Mouse (Mus musculus): ENCODE measurements around the gene Olfr1441. TPM values are rescaled to one million over a fixed set of nuclear protein-coding genes. Genes with fewer than 3 reads are reported as not detected.

Olfr1441 gene
- total RNA-seq (2021): not detected

- DNase-seq: no peak
These were observed at the start of gene Olfr1441 for GRCm38 (mm10) chr19:12417361-12417760. TSS of gene Olfr1441 (plus strand) at chr19:12417433.

DNA sequence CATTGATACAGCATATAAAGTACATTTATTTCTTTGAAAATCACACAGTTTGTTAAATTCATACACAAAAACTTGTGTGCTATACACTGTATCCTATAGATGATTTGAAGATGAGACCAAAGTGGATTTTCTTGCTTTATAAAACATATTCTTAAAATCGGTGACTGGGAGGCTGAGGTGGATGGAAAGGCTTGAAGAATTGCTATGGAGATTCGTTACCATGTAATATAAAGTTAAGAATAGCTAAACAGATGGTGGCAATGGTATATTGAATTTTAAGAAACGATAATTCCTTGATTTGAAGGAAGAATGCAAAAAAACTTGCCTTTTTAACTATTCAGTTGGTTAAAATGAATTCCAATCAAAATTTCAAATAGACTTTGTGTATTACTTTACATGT, 44.2 kb upstream of the Olfr1441 start:
- no peak for DNase-seq

GRCm38 (mm10) chr19:12374465-12375025, 42.7 kb upstream of the Olfr1441 start:
- peak; percentile 70 to 73 for DNase-seq

GRCm38 (mm10) chr19:12386979-12387378, 30.3 kb upstream of the Olfr1441 start, which contains the start of gene Olfr1440:
TSS of gene Olfr1440 (plus strand) at chr19:12387279.
- DNase-seq: no peak

- no peak for DNase-seq
These were observed 3.5 kb upstream of the Olfr1441 start for GRCm38 (mm10) chr19:12413737-12414136.

DNA sequence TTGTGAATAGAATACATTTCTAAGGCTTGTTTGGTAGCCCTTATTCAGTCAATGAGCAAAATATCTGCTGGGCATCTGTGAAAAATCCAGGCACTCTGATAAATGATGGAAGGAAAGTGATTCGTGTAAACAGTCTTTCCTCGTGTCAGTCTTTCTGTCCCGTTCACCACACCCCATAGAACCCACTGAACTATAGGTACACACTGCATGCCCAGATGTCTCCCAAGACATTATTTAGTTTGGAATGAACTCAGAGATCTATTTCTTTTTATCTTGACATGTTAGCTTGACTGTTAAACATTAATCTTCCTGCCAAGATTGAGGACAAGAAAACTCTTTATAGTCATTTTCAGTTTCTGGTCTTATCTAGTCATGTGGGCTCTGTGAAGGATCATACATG, 1.1 kb downstream of the Olfr1441 start:
- DNase-seq: no peak

DNA sequence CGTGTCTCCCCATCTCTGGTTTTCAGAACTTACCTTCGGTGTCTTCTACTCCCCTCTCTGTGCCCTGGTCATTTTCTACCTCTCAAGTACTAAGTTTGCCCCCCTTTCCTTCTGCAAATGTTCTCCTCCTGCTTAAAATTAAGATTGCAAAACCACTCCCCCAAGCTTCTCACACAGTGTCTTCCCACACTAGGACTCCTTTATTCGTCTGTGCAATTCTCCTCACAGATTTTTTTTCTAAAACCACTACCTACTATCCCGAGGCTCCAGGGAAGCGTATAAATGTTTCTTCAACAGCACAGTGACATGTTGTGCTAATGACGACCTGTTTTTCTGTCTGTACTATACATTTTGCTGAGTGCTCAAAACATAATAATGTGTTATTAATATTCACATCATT, 3.3 kb downstream of the Olfr1441 start:
- DNase-seq: no peak

DNA sequence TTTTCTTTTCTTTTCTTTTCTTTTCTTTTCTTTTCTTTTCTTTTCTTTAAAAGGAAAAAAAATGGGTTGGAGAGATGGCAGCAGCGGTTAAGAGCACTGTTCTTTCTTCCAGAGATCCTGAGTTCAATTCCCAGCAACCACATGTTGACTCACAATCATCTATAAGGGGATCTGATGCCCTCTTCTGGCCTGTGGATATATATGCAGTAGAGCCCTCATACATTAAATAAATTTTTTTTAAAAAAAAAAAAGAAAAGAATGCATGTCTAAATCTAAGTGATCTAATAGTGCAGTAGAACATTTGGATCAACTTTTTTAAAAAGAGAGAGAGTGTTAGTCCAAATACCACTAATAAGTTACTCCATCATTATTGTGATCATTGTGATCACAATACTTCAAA, 4.4 kb downstream of the Olfr1441 start:
- no peak for DNase-seq

DNA sequence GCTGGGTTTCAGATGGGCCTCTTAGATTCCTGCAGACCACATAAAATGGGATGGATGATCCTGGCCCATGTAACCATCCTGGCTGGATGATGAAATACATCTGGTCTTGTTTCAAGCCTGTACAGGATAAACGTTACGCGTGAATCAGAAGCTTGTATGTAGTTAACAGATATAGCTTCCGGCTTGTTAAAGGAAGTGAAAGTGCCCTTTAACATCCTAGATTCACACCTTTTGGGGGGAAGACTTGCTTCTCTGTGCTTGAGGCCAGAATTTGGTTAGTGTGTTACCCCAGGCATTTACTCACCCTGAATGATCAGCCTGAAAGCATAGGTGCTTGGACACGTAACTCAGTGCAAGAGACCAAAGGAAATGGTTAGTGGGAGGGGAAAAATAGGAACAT, 9.9 kb downstream of the Olfr1441 start:
- DNase-seq: no peak

GRCm38 (mm10) chr19:12427605-12428004, 10.4 kb downstream of the Olfr1441 start, which contains the start of gene Pfpl:
TSS of gene Pfpl (plus strand) at chr19:12427905.
- DNase-seq: no peak

- peak in 1 of 2 experiments; percentile 19 for DNase-seq
These were observed 15.8 kb downstream of the Olfr1441 start for GRCm38 (mm10) chr19:12433033-12433432.

DNA sequence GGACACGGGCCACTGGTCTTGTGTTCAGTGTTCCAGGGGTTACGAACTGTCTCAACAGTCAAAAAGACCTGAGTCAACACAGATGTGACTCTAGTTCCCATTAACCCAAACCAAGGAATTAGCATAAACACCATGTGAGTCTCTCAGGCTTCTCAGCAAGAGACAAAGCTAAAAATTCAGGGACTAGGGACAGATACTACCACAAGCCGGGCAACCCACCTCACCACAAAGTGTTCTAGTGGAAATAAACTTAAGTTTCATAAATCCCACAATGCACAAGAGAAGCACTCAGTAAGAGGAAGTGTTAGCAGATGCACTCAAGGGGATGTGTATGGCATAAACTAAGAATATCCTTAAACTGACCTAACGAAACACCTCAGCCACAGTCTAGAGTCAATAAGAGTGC, 17.8 kb downstream of the Olfr1441 start:
- no peak for DNase-seq

DNA sequence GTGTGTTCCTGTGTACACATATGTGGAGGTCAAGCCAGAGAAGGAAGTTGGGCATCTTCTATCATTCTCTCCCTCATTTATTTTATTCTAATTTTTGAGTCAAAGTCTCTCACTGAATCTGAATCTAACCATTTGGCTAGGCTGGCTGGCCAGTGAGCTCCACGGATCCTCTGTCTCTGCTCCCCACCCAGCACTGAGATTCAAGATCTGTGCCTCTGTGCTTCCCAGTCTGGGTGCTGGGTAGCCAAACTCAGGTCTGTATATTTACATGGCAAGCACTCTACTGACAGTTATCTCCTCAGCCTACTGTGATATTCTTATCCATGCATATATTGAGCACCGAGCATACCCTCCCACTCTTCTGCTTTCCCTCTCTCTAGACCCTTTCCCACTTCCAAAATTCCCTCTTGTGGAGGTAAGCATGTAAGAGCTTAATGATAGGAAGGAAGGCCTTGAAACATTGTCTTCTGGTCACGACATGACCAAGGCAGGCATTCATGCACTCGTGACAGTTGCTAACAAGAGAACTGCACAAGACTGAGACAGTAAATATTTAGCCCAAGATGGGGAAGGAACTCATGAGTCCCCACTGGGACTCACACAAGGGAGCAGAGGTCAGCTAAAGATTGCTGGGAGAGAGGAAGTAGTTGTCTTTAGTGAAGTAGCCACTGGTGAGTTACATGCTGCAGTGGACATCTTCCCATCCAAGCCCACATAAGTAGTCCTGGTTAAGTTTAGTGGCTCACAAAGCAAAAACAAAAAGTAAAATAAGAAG, 18.7 kb downstream of the Olfr1441 start:
- no peak for DNase-seq

- no peak for DNase-seq
These were observed 22.3 kb downstream of the Olfr1441 start for GRCm38 (mm10) chr19:12439581-12439980.

GRCm38 (mm10) chr19:12440103-12440725, 23.0 kb downstream of the Olfr1441 start:
- no peak for DNase-seq

DNA sequence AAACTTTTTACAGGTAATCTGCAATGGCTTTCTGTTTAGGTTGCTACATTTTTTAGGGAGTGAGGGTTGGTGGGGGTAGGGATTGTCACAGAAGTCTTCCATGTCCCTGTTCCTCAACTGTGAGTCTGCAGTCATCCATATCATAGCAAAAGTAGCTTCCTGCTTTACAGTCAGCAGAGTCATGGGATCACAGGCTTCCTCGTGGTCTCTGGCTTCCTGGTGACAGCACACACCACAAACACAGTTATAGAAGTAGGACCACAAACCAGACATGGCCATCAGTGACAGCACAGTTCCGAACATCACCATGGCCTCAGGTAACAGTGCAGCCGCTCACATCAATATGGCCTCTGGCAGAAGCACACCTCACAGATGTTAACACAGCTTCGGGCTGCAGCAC, 25.3 kb downstream of the Olfr1441 start:
- no peak for DNase-seq

DNA sequence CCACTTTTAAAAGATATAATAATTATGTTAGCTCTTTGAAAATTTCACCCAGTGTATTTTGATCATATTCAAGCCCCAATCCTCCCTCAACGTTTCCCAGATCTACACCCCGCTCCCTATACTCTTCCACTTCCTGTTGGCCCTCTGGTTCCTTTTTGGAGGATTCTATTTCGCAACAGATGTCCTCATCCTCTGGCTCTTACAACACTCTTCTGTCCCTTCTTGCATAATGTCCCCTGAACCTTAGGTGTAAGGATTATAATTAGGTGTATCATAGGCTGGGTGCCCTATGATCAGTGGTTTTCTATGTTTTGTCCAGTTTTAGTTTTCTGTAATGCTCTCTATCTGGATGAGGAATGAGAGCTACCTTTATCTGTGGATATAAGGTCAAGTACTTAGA, 27.8 kb downstream of the Olfr1441 start:
- DNase-seq: no peak

DNA sequence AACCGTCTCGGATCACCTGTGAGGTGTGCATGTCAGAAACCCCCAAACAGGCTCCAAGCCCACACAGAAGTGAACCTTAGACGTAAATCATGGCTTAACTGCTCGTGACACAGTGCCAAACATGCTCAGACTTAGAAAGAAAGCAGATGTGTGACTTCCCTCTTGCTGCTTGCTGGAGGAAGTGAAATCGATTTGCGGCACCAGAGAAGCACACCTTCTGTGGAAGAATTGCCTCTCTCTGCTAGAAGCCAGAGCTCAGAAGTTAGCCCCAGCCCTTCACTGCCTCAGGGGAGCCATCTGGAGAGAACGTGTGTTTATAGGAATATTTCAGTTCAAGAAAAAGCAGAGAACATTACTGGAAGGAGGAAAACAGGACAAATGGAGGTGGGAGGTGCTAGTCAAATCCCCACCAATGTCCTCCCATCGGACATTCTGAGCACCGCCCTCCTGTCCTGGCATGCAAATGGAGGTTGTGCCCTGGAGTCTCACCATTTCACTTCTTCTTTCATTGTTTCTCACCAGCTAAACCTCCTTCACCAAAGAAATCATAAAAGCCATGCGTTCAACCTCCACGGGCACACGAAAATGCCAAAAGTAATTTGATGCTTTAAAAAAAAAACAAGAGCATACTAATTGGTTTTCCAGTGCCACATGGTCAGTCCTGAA, 40.3 kb downstream of the Olfr1441 start:
- no peak for DNase-seq

DNA sequence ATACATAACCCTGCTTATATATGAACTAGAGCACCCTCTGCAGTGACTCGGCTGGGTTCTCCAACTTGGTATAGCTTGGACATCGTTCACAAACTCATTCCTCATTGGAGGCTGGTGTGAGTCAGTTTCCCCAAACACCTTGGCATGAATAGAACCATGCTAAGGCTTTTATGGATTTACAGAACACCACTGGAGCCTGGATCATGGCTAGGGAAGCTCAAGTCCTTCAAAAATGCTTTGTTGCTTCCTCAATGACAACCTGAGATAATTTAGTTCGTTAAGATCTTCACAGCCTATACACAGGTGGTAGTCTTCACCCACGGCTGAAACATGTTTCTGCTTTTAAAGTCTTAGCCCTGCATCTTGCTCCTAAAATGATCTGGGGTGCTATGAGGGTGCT, 42.3 kb downstream of the Olfr1441 start:
- no peak for DNase-seq

GRCm38 (mm10) chr19:12460282-12461249, 43.3 kb downstream of the Olfr1441 start, which contains the start of gene Mpeg1:
TSS of gene Mpeg1 (plus strand) at chr19:12460779.
- no peak for DNase-seq

GRCm38 (mm10) chr19:12462851-12463721, 45.9 kb downstream of the Olfr1441 start:
- DNase-seq: no peak

Measured in layer of hippocampus, postnatal 36 days (tissue).